Mouse (Mus musculus) megakaryocyte progenitor cell, adult 5-6 weeks (primary cell): ENCODE results near the gene Slc22a14. TPM values are rescaled to one million over a fixed set of nuclear protein-coding genes. Genes with fewer than 3 reads are reported as not detected.
A peak's percentile ranks its signal among the peaks of the same experiment; 100 is the strongest.

ENCODE experiments used
- ATAC-seq: replicated peaks from 2 replicates; pipeline ENCODE4 v1.8.0; 2016; ENCODE audit warnings: mild to moderate bottlenecking, moderate TSS enrichment, inconsistent platforms; ENCODE audit not compliant: poor library complexity
- total RNA-seq, 2 experiments: library from RNA; stranded (forward) in 1 of 2; stranded (reverse) in 1 of 2; fragments of 157-497, 149-512 nt in 1 of 2; fragments of 200-1000 nt in 1 of 2; gene quantifications; 2 replicates each; pipeline versions ENCODE4 v1.2.3 to v1.2.4; 2015 to 2017

Gene Slc22a14
- total RNA-seq, 2 experiments from 2014 or later = not detected

DNA sequence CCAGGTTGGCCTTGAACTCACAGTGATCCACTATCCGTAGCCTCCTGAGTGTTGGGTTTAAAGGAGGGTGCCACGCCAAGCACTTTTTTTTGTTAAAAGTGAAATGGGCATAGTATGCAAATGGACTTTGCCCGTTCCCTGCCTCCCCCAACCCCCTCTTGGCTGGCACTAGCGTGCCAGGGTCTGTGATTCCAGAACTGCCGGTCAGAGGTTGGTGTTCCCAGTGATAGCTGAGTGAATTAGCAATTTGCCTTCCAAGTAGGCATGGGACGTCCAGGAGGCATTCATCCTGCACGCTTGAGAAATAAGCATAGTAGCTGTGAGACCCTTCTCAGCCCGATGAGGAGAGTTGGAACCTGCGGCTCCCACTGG is 7.3 kb downstream of the Slc22a14 start:
- ATAC-seq = no peak

DNA sequence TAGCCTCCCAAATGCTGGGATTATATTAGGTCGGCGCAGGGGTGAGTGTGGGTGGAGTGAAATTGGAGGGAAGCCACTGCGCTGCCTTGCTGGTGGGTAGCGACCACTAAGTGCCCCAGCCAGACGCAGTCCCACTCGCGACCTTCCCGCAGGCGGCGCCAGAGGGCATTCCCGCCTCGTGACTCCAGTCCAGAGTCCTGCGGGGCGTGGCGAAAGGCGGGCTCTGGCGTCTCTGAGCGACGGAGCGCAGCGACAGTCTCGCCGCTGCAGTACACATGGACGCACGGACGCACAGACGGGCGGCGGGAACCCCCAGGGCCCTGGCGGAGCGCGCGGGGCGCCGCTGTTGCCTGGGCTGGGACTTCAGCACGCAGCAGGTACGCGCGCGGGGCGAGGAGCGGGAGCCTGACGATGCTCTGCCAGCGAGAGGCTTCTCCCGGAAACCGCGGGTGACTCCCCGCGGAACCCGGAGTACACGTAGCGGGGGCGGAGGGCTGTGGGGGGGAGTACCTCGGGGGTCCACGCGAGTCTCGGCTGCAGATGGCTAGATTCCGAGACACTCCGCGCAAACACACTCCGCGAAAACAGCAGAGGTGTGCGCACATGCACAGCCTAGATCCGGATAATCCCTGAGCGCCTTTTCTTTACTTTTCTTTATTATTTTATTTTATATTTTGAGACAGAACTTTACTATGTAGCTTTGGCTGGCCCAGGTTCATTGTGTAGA is 7.9 kb downstream of the Slc22a14 start, which contains the start of gene Xylb:
Gene Xylb (plus strand): TSS at position 51 of the 727 bp plus-strand sequence.
- ATAC-seq = peak; percentile 99

DNA sequence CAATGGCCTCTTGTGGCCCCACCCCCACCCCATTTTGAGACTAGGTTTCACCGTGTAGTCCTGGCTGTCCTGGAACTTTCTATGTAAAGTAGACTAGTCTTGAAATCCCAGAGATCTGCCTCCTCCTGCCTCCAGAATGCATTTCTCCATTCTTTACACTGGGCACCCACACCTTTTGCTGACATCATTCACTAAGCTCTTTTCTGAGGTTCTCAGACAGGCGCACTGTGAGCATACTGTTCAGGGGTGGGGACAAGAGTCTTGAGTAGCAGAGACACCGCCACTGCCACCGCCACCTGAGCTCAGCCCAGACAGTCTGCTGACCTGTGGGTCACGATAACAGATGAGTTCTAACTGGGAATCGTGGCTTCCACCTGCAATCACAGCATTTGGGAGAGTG is 9.4 kb downstream of the Slc22a14 start:
- no peak for ATAC-seq

DNA sequence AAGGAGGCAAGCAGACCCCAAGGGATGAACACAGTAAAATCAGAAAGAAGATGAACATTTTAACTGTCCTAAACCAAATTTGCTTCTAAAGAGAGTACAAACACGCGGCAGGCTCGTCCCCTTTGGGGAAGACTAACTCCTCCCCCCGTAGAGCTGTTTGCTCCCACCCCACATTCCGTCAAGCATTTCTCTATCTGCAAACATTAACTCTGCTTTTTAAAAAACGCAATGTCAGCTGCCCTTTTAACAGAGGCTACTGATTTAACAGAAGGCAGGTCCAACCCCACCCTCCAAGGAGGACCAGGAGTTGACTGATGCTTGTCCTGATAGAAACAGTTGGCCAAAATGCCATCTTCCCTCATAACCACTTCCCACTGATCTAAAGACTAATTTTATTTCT is 11.4 kb downstream of the Slc22a14 start:
- no peak for ATAC-seq

DNA sequence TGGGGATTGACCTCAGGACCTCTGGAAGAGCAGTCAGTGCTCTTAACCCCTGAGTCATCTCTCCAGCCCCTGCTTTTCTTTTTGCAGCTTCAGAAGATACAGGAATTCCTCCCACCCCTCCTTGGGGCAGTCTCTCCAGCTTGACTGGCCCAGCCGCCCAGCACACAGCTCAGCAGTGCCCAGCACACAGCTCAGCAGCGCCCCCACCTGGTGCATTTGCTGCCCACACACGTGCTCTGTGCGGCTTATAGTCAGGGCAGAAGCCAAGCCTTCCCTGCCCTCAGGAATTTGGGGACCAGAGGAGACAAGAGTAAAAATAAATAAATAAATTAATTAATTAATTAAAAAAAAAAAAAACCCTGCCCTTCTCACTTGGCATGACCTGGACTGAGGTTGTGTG is 13.3 kb downstream of the Slc22a14 start:
- ATAC-seq = peak; percentile 99

DNA sequence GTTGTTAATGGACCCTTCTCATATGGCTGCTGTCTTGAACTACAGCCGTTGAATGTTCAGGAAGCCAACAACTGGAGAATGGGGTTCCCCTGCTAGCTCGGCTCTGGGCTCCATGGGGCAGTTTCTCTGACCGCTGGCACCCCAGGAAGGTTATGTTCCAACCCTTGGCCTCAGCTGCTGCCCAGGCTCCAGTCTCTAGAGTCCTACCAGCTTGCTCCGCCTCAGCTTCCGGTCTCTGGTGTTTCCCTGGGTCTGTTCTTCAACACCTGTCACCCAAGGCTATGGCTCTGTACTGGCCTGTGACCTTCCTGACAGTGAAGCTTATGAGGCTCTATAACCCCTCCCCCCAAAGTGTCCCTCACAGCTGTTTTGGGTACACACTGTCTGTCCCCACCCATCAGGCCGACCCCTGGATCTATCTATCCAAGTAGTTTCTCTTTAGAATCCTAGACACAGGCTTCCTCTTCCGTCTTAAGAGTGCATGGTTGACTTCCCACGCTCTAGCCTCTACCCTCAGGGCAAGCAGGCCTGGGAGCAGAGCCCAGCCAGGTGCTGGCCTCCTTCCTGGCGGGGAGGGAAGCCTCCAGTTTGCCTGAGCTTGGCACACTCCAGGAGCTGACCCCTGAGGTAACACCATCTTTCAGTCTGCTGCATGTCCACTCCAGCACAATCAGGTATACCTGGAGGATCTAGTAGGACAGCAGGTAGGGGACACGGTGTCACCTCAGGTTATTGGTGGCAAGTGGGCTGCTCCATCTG is 14.2 kb downstream of the Slc22a14 start:
- no peak for ATAC-seq

DNA sequence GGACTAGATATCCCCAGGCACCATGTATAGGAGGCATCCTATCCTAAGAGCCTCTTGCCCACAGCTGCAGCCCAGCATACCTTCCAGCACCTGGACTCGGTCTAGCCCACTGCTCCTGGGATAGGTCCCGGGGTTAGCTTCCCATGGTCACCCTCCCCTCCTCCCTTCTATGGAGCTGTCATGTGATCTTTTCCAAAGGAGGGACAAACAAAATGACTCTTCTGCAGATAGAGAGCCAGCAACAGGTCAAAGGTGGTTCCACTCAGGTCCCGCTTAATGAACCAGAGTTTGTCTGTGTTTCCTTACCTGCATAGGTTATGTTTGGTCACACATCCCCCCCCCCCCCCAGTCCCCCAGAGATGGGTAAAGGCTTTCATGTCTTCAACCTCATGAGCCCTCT is 14.8 kb downstream of the Slc22a14 start:
- no peak for ATAC-seq

DNA sequence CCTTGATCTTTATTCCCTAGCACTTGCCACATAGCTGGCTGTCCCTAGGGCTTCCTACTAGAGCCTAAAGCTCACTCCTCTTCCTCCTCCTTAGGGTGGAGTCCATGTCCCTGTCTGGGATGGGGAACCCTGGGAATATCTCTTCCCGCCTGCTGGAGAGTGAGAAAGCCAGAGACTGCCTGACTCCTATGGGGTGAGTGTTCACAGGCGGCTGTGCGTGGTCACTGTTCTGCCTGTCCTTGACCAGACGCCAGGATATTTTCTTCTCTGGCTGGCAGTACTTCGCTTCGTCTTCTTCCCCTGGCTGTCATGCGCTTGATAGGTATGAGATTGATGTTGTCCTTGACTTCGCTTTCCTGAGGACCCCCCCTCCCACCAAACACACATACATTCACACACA is 19.0 kb downstream of the Slc22a14 start:
- no peak for ATAC-seq

DNA sequence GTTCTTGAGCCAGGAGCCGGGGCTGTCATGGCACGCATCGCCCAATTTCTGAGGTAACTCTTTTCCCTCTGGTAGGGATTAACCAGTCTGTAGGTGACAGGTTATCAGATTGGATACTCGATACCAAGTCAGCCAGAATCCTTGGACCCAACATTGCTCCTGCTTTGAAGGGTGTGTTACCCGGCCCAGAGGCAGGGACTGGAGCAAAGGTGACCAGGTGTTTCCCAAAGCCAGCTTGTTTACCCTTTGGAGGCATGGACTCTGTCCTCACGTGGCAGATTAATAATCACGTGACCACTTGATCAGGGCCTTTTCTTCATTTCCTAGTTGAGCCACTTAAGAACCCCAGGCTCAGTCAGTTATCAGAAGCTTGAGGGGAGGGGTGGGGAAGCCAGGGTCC is 22.6 kb downstream of the Slc22a14 start:
- ATAC-seq = no peak

DNA sequence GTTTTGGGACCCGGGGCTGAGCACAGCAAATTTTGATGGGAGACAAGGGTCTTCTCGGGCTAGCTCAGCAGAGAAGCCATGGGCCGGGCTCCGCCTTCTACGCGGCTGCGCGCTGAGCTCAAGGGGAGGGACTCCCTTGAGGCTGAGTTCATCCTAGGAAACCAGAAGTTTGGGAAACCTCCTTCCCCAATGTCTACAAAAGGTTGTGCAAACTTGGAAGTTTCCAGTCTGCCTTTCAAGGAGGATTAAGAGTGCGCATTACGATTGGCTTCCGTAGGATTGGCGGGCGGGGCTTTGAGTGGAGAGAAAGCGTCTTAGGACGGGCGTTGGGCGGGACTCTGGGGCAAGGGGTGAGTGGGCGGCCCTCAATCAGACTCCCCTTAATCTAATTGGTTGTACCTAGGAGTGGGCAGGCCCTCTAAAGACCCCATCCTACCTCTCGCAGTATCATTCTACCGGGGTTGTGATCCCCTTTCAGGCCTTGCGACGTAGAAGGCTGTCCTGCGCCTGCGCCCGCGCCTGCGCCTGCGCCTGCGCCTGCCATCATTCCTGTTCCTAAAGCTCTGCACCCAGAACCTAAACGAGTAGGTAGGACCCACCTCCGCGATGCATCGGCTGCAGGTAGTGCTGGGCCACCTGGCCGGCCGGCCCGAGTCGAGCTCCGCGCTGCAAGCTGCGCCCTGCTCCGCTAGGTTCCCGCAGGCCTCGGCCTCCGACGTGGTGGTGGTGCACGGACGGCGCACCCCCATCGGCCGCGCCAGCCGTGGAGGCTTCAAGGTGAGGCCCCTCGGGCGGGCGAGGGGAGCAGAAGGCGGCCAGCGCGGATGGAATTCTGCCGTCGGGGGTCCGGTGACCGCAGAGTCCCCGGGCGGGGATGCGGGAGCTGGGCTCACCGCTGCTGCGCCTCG is 24.2 kb downstream of the Slc22a14 start, which contains the start of gene Myd88:
Gene Myd88 (minus strand): TSS at position 503 of the 908 bp plus-strand sequence.
- ATAC-seq = peak; percentile 87

DNA sequence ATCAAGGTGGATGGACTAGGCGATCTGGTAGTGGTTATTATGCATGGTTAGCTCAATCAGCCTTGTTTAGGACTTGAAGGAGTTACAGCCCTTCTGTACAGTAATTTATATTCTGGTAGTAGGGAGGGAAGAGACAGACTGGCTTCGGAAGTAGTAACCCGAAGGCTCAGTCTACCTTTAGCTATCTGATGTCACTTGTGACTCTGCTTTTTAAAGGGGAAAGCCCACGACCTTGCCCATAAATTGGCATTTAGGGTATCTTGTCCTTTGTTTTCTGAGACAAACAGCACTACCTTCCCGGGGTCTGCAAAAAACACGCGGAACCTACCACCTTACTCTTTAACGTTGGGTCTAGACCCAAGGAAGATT is 25.2 kb downstream of the Slc22a14 start:
- no peak for ATAC-seq

DNA sequence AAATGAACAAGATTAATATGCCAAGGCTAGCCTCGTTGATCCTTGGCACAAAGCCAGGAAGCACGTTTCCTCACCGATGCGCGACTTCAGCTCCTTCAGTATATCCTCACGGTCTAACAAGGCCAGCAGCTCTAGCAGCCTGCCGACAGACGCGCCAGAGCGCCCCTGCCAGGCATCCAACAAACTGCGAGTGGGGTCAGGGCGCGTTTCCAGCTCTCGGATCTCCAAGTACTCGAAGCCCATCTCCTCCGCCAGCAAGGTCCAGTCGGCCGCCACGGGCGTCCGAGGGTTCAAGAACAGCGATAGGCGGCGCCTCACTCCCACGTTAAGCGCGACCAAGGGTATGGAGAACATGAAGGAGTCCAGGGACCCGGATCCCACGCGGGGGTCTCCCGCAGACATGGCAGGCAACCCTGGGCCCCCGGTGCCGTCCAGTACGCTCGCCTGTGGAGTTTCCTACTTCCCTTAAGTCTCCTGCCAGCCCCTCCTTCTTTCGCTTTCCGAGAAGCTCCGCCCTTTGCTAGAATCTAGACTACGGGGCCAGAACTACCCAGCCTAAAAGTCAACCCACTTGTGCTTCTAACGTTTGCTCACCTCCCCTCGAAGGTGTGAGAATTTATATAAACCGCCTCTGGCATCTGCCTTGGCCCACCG is 25.7 kb downstream of the Slc22a14 start, which contains the start of gene Acaa1a:
Gene Acaa1a (plus strand): TSS at position 119 of the 654 bp plus-strand sequence.
- peak; percentile 57 for ATAC-seq

DNA sequence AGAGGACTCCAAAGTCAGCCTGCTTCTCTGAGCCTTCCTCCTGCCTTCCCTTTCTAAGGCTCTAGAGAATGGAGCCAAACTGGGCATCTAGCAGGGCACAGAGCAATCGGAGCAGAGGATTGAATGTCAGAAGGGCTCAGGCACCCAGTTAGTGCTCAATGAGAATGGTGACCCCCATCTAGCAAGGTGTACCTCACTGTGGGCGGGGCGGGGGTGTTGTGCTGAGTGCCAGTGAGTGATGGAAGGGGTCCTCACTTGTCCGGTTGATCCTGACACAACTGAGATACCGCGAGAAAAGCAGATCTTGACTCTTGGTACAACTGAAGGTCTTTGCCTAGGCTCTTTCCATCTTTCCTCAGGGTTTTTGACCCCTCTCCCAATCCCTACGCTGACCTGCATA is 26.2 kb downstream of the Slc22a14 start:
- no peak for ATAC-seq

DNA sequence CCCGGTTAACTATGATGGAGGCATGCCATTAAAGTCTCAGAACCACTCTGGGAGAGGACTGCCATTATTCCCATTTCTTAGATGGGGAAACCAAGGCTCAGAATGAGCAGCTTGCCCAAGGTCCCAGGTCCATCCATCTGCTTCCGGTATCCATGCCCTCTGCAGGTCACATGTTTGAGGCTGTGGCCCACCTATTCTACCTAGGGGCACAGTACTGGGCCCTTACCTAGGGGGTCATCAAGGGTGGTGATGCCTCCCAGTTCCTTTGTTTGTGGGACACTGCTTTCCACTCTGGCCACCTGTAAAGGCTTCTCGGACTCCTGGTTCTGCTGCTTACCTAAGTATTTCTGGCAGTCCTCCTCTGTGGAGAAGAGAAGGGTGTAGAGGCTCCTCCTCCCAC is 27.0 kb downstream of the Slc22a14 start:
- no peak for ATAC-seq

DNA sequence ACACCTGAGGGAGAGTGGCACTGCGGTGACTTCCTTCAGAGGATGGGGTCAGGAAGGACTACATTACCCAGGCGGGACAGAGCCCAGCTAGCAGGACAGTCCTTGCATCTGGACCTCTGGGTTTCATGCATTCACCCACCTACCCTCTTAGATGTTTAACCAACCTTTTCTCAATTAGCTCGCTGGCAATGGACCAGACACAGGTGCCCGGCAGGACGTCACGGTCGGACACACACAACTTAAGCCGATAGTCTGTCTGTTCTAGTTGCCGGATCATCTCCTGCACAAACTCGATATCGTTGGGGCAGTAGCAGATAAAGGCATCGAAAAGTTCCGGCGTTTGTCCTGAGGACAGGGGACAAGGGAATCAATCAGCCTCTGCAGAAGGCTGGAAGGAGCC is 27.5 kb downstream of the Slc22a14 start:
- no peak for ATAC-seq

DNA sequence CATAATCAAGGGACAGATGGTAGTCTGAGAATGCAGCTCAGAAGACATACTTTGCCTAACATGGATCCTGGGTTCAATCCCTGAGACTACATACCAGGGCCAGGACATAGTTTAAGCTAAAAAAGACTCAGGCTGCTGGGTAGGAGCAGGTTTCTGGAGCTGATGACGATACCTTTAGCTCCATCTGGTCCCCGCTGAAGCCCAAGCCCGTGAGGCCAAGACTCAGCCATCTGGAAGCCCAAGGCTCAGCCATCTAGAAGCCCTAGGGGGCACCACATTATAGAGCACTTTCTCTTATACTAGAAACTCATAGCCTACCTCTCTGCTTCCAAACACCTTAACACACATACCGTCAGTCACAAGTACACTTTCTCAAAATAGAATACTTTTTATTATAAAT is 29.8 kb downstream of the Slc22a14 start:
- no peak for ATAC-seq

DNA sequence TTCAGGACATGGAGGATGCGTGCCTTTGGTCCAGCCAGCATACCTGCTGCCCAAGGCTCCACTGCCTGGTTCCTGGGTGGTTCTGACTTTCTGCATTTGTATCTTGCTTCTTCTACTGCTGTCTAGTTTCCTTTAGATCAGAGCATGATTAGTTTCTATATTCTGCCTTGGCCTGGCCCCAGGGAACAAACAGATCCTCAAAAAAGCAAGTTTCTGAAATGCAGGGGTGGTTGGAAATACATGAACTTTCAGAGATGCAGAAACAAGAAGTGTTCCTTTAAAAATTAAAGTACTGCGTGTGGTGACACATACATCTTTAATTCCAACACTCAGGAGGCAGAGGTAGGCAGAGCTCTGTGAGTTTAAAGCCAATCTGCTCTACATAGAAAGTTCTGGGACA is 30.5 kb downstream of the Slc22a14 start:
- no peak for ATAC-seq

DNA sequence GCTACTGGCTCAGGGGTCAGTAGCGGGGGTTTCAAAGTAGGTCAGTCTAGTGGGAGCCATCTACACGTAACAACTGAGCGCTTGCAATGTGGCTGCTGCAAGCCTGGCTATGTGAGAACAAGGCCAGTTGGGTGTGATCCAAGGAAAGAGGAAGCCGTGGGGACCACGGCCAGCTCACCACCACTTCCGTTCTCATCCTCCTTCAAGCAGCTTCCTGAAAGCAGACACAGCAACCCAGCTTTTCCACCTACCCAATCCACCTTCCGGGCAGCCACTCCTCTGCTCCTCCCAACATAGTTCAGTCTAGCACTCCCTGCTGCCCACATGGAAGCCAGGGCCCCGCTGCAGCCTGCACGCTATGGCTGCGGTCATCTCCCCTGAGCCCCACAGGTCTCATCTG is 31.0 kb downstream of the Slc22a14 start:
- peak; percentile 96 for ATAC-seq

DNA sequence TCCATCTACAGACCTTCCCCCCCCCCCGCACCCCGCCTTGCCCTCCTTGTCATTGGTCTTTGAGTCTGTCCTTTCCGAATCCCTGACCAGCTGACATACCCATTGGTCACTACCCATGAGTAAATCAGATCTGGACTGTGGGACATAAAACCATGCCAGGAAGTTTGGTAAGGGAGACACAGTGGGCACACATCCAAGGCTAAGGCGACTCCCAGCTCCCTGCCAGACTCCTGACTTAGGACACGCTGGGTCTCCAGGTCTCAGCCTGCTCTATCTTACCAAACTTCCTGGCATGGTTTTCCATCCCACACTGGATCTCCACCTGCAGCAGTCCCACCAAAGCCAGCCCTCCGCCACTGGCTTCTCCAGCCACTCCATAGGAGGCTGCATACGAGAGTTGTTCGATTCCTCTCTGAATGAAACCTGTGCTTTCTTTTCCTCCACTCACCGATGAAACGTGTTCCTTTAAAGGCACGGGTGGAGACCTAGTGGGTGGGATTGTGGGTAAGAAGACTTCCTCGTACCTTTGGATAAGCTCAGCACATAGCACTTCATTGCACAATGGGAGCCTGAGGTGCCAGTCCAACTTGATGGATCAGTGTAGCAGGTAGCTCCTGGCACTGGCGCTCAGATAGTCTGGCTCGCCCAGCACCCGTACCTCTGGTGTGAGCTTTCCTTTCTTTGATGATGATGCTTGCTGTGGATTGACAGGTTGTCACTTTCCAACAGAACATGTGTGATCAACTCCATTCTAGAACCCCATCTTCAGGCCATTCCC is 35.0 kb downstream of the Slc22a14 start:
- ATAC-seq = no peak

DNA sequence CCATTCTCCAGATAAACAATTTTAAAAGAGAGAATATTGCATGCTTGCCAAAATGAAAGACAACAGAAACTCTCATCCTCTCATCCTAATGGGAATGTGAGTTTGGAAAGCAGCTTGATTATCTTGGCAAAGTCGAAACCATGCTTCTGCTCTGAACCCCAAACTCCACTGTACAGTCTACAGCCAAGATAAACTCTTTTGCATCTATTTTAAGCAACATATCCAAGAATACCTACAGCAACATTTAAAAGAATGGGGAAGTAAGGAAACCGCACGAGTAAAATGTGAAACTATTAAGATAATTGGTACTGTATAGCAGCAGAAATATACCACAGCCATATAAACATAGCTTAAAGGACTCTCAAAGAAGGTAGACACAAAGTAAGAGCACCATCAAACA is 36.9 kb downstream of the Slc22a14 start:
- peak; percentile 63 for ATAC-seq
